Mouse (Mus musculus) forebrain, embryonic 15.5 days (tissue): Measurements from ENCODE around the gene Nudcd2. TPM values are rescaled to one million over a fixed set of nuclear protein-coding genes. Genes with fewer than 3 reads are reported as not detected.
A peak's percentile ranks its signal among the peaks of the same experiment; 100 is the strongest.

Experiments used
- ATAC-seq: fragments of 200-750 bp; cut with Nextera tagmentation; replicated peaks from 2 replicates; pipeline ENCODE4 v1.8.0; 2017; ENCODE audit warnings: mild to moderate bottlenecking, moderate TSS enrichment, moderate library complexity
- H3K27ac ChIP-seq: fragments of 300-500 bp; sonication (generic); replicated peaks from 2 replicates; pipeline ENCODE4 v1.5.1; 2015; ENCODE audit warnings: mild to moderate bottlenecking, inconsistent platforms
- H3K27me3 ChIP-seq: fragments of 300-500 bp; sonication (generic); 2 replicates; pipeline ENCODE4 v1.6.1; 2015; ENCODE audit warnings: inconsistent platforms
- H3K36me3 ChIP-seq: fragments of 300-500 bp; sonication (generic); 2 replicates; pipeline ENCODE4 v1.6.1; 2015; ENCODE audit warnings: mild to moderate bottlenecking, inconsistent platforms
- H3K4me1 ChIP-seq: fragments of 300-500 bp; sonication (generic); 2 replicates; pipeline ENCODE4 v1.6.1; 2015; ENCODE audit warnings: inconsistent platforms
- H3K4me2 ChIP-seq: fragments of 300-500 bp; sonication (generic); replicated peaks from 2 replicates; pipeline ENCODE4 v1.6.1; 2015; ENCODE audit warnings: mild to moderate bottlenecking, inconsistent platforms
- H3K4me3 ChIP-seq: fragments of 300-500 bp; sonication (generic); 2 replicates; pipeline ENCODE4 v1.5.1; 2015; ENCODE audit warnings: mild to moderate bottlenecking, inconsistent platforms
- H3K9ac ChIP-seq: fragments of 300-500 bp; sonication (generic); replicated peaks from 2 replicates; pipeline ENCODE4 v1.6.1; 2015; ENCODE audit warnings: mild to moderate bottlenecking, inconsistent platforms
- H3K9me3 ChIP-seq: fragments of 300-500 bp; sonication (generic); 2 replicates; pipeline ENCODE4 v1.6.1; 2016; ENCODE audit warnings: inconsistent platforms
- WGBS: fragments of 180-500 bp; shearing (Covaris S2); methylation state at CpG from one replicate; pipeline ENCODE4 v1.1.7; 2015; ENCODE audit warnings: mixed read lengths; 5-methylcytosine and 5-hydroxymethylcytosine counted together
- polyA plus RNA-seq: library from polyadenylated mRNA; unstranded; fragments of >200 nt; fragmentation: Nextera tagmentation; extraction: Ambion mirVana; gene quantifications from 2 replicates; pipeline ENCODE4 v1.2.1, GENCODE M21; 2015

Gene Nudcd2
- polyA plus RNA-seq, 1 experiment from 2014 or later, result 80.2 TPM

- Histone ChIP-seq H3K4me2 (no peak overlapping the region), H3K4me3 (no peak overlapping the region)
- WGBS, result 80% methylated on average over 8 of the region's 8 CpGs
Measured at GRCm38 (mm10) chr11:40759896-40760295, 26.4 kb downstream of the Nudcd2 start.

DNA sequence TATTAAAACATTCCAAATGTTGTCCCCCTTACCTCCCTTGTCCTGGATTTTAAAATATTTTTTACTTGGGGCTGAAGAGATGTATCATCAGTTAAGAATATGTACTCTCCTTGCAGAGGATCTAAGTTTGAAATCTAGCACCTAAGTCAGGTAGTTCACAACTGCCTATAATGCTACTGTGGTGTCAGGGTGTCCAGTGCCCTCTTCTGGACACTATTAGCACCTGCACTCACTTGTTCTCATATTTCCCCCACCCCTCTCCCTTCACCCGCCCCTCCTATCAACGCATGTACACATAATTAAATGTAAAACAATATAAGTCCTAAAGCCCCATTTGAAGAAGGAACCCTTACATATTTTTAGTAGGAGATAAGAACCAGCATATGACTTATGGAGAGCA is 29.9 kb downstream of the Nudcd2 start:
- no peaks in the 10 kb centered on the region for H3K27me3 ChIP-seq
- WGBS, result 24% methylated on average over 2 of the region's 2 CpGs
- no peaks in the 10 kb centered on the region for H3K4me1 ChIP-seq
- no peak overlapping the region for H3K27ac ChIP-seq
- H3K4me2 ChIP-seq, result no peak overlapping the region
- no peak for ATAC-seq
- no peak overlapping the region for H3K9ac ChIP-seq
- no peaks in the 10 kb centered on the region for H3K9me3 ChIP-seq
- no peak overlapping the region for H3K4me3 ChIP-seq
- no peaks in the 10 kb centered on the region for H3K36me3 ChIP-seq

More at GRCm38 (mm10) chr11:40759896-40760295, 26.4 kb downstream of the Nudcd2 start:
- no peak overlapping the region for H3K27ac ChIP-seq
- H3K36me3 ChIP-seq, result no peaks in the 10 kb centered on the region
- H3K9me3 ChIP-seq, result no peaks in the 10 kb centered on the region
- H3K4me1 ChIP-seq, result peaks cover 7% of the 10 kb centered on the region
- H3K9ac ChIP-seq, result no peak overlapping the region
- no peak for ATAC-seq
- no peaks in the 10 kb centered on the region for H3K27me3 ChIP-seq

- Histone ChIP-seq H3K4me2 (no peak overlapping the region), H3K4me3 (no peak overlapping the region), H3K36me3 (no peaks in the 10 kb centered on the region), H3K9ac (no peak overlapping the region), H3K9me3 (no peaks in the 10 kb centered on the region), H3K27me3 (no peaks in the 10 kb centered on the region), H3K4me1 (no peaks in the 10 kb centered on the region), H3K27ac (no peak overlapping the region)
- 85% methylated on average over 4 of the region's 4 CpGs for WGBS
- no peak for ATAC-seq
Measured at GRCm38 (mm10) chr11:40764690-40765089, 31.2 kb downstream of the Nudcd2 start.

GRCm38 (mm10) chr11:40775315-40776269 is 42.1 kb downstream of the Nudcd2 start:
- ATAC-seq, result no peak
- no peak overlapping the region; the same call in 1 of the 2 replicates for H3K4me2 ChIP-seq

DNA sequence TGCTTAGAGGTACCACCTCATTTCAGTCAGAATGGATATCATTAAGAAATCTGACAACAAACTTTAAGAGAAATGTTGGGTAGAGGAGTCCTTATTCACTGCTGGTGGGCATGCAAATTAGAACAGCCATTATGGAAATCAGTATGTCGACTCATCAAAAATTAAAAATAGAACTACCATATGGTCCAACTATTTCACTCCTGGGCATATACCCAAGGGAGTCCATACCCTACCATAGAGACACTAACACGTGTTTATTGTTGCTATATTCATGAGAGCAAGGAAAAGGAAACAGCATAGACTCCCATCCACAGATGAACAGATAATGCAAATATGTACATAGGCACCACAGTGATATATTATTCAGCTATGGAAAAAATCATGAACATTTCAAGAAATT is 48.4 kb downstream of the Nudcd2 start:
- 38% methylated on average over 2 of the region's 2 CpGs for WGBS
- H3K9me3 ChIP-seq, result no peaks in the 10 kb centered on the region
- H3K27me3 ChIP-seq, result no peaks in the 10 kb centered on the region
- H3K4me1 ChIP-seq, result 0 out of 2 replicates have a peak, but pooled peaks cover 8% of the 10 kb centered on the region
- peak; percentile 66 for ATAC-seq
- no peak overlapping the region for H3K4me2 ChIP-seq
- H3K9ac ChIP-seq, result no peak overlapping the region
- H3K27ac ChIP-seq, result no peak overlapping the region
- H3K4me3 ChIP-seq, result no peak overlapping the region
- H3K36me3 ChIP-seq, result no peaks in the 10 kb centered on the region

More at GRCm38 (mm10) chr11:40775315-40776269, 42.1 kb downstream of the Nudcd2 start:
- Histone ChIP-seq H3K9me3 (no peaks in the 10 kb centered on the region), H3K27me3 (no peaks in the 10 kb centered on the region), H3K9ac (no peak overlapping the region), H3K4me3 (no peak overlapping the region), H3K4me1 (peaks cover 3% of the 10 kb centered on the region), H3K27ac (no peak overlapping the region), H3K36me3 (no peaks in the 10 kb centered on the region)
- 40% methylated on average over 12 of the region's 12 CpGs for WGBS

DNA sequence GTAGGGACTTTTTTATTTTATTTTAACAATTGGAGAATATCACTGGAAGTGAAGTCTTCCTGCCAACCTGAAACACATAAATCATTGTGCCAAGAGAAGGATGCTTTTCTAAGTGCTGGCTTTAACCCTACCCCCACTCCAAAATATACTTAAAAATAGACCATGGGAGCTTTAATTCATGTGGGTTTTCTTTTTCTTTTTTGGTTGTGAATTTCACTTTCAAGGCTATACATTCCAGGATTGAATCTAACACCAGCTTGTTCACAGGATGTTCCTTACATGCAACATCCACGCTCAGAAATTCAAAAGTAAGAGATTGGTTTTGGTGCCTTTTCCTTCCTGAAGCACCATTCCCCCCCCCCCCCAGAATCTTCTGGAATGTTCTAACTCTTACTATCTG is 49.9 kb downstream of the Nudcd2 start:
- Histone ChIP-seq H3K9me3 (no peaks in the 10 kb centered on the region), H3K4me3 (no peak overlapping the region), H3K36me3 (no peaks in the 10 kb centered on the region), H3K27me3 (no peaks in the 10 kb centered on the region), H3K4me2 (no peak overlapping the region), H3K4me1 (0 out of 2 replicates have a peak, but pooled peaks cover 8% of the 10 kb centered on the region), H3K9ac (no peak overlapping the region), H3K27ac (0 out of 2 replicates have a peak overlapping the region, but pooled peaks have one; percentile 73)
- 70% methylated on average over 1 of the region's 1 CpGs for WGBS
- no peak for ATAC-seq

- Histone ChIP-seq H3K9me3 (no peaks in the 10 kb centered on the region), H3K4me2 (no peak overlapping the region), H3K9ac (no peak overlapping the region), H3K27ac (peak overlapping the region; percentile 73), H3K4me1 (0 out of 2 replicates have a peak, but pooled peaks cover 8% of the 10 kb centered on the region), H3K4me3 (no peak overlapping the region), H3K27me3 (no peaks in the 10 kb centered on the region), H3K36me3 (no peaks in the 10 kb centered on the region)
- WGBS, result 59% methylated on average over 8 of the region's 8 CpGs
- ATAC-seq, result 0 out of 2 replicates have a peak, but pooled peaks have one; percentile 35
Measured at GRCm38 (mm10) chr11:40784326-40784725, 50.9 kb downstream of the Nudcd2 start.

DNA sequence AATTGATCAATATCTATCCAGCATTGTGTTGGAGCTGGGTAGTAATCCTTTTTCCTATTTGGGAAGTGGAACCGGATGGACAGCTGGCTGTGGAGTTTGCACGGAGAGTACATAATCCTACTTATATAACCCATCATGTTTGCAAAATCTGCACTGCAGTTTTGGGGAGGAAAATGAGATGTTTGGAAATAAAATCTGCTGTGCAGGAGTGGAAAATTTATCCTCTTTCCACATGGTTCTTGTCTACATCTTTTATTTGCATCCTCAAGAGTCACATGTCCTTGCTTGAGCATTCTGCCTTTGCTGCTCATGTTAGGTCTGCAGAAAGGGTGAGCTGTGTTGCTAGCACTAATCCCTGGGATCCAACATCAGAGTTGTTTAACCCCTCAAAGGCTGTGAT is 53.4 kb downstream of the Nudcd2 start:
- WGBS, result 85% methylated on average over 2 of the region's 2 CpGs
- Histone ChIP-seq H3K4me3 (no peak overlapping the region), H3K4me2 (no peak overlapping the region), H3K4me1 (0 out of 2 replicates have a peak, but pooled peaks cover 2% of the 10 kb centered on the region), H3K27ac (no peak overlapping the region), H3K9me3 (no peaks in the 10 kb centered on the region), H3K27me3 (no peaks in the 10 kb centered on the region), H3K9ac (no peak overlapping the region), H3K36me3 (no peaks in the 10 kb centered on the region)
- ATAC-seq, result no peak

Other genes with a start within 250 kb of the Nudcd2 start
- 76.6 and 78.8 TPM in 2 replicates for gene Mat2b, start 38.5 kb upstream of the Nudcd2 start, polyA plus RNA-seq
- 18.2 and 21.0 TPM in 2 replicates for gene Hmmr, start 245 bp upstream of the Nudcd2 start, polyA plus RNA-seq
- gene Ccng1, start 21.6 kb downstream of the Nudcd2 start, polyA plus RNA-seq, result 28.8 and 30.5 TPM in 2 replicates